Mouse (Mus musculus) megakaryocyte-erythroid progenitor cell, adult 5-6 weeks (primary cell): ENCODE measurements around the gene Nt5e. TPM values are rescaled to one million over a fixed set of nuclear protein-coding genes. Genes with fewer than 3 reads are reported as not detected.
"Not testable (repeated sequence)": the region's sequence is repeated elsewhere in the genome, so short reads cannot be mapped to it uniquely, and the experiment has no call there.

Experiments used
- ATAC-seq: replicated peaks from 2 replicates; pipeline ENCODE4 v1.8.0; 2016; ENCODE audit warnings: mild to moderate bottlenecking, inconsistent platforms; ENCODE audit not compliant: severe bottlenecking, poor library complexity, low FRiP score, low TSS enrichment
- total RNA-seq, 2 experiments: library from RNA; stranded (forward) in 1 of 2; stranded (reverse) in 1 of 2; fragments of 200-1000, 215-1000 nt in 1 of 2; fragments of >200 nt in 1 of 2; fragmentation: Nextera tagmentation in 1 of 2; gene quantifications; 2 replicates each; pipeline ENCODE4 v1.2.3; 2014 to 2017

The Nt5e gene
- total RNA-seq (2014; fragmentation: Nextera tagmentation) (0.83 and 1.5 TPM in 2 replicates), total RNA-seq (2017) (0.47 TPM in 1 of 2 replicates, not detected in the other)

DNA sequence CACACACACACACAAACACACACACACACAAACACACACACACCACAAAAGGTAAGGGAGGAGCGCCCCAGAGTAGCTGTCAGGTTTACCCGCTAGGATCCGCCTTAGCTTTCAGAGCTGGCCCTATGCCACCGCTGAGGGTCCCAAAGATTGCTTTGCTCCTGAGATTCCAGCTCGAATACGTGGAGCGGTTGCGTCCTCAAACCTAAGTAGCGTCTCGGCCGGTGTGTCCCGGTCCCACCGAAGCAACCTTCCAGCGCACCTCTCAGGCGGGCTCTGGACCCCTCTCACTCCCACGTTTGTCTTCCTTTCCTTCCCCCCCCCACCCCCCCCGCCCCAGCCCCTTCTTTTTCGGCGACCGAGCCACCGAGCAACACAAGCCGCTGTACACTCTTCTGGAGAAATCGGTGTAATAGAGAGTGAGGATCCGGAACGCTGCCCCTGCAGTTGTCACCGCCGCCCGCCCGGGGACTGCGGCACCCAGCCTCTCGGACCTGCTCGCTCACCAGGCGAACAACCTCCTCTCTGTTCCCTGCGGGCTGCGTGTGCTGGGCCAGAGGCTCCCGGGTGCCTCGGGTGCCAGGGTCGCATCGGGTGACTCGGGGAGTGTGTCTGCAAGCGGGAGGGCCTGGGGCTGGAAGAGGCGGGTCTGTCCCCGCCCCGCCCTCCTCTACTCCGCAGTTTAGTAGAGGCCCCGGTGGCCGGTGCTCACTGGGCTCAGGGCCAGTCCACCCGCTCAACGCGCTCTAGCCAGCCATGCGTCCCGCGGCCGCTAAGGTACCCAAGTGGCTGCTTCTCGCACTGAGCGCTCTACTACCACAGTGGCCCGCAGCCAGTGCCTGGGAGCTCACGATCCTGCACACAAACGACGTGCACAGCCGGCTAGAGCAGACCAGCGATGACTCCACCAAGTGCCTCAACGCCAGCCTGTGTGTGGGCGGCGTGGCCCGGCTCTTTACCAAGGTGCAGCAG, at the start of gene Nt5e:
Nt5e (plus strand) TSS at position 268 of the 972 bp plus-strand sequence.
- ATAC-seq: peak; percentile 84

DNA sequence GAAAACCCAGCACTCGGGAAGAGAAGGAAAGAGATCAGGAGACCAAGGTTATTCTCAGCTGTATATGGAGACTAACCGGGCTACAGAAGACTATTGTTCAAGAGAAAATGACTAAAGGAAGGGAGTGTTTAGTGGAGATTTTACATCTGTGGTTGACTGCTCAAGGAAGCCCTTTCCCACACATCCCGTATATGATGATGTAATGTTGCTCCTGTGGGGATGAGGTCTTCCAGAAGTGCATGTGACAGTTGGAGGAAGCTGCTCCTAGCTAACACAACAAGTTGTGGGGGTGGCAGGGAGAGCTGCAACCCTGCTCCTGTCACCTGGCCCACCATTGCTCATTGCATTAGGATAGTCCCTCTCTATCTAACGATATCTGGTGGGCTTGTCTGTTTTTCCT, 49.4 kb upstream of the Nt5e start:
- no peak for ATAC-seq

DNA sequence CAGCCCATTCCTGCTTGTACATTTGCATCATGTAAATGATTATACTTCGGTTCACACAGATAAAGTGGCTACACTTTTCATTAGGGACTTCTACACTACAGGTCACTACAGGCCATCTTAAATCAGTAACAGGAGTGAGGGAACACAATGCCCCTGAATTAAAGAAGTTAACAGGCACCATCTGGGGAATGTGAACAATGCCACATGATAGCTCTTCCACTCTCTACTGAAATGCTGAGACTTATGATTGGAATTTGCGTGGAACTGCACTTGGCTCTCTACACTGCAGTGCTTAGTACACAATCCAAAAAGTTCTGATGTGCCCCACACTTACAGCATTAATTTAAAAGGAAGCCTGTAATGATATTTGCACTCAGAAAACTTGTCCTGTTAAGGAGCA, 47.3 kb upstream of the Nt5e start:
- ATAC-seq: no peak

DNA sequence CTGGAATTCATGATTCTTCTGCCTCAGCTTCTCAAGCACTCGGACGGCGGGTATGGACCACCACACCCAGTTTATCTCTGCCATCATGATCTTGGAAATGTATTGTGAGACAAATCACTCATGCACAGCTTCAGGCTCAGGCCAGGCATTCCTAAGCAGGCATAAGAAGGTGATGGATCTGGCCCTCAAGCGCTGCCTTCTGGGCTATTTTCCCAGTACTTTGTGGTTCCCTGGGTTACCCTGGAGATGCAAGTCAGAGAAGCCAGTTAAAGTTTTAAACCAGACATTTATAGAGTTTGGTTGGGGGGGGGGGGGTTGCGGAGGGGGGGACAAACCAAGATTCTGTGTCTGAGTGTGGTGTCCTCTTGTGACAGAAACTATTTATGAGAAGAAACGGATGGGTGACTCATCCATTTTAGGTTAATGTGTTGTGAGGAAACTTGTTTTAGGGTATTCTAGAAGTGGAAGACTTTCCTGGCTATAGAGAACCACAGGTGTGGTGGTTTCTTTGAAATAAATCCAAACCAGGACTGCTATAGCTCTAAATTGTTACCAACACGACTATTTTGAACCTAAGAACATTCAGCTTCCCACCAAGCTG, 37.3 kb upstream of the Nt5e start:
- no peak for ATAC-seq

DNA sequence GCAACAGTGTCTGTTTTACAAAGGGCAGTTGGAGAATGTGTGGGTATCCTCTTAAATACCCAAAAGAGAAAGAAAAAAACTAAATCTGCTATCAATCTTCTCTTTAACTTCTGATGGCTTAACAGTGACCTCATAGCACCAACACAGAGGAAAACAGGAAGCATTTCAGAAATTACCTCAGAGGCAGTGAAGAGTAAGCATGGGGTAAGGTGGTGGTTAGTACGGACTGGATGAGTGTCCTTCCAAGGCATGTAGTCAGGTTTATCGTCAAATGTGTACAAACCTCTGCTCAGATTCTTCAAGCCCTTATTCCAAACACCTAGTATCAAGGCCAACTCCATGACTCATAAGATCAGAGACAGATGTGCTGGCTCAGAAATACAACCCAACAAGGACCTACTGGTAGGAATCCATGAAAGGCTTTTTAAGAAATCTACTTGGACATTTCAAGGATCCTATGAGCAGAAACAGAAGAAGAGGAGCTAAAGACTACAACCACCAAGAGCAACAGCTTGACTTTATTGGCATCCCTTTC, 34.1 kb upstream of the Nt5e start:
- ATAC-seq: no peak

DNA sequence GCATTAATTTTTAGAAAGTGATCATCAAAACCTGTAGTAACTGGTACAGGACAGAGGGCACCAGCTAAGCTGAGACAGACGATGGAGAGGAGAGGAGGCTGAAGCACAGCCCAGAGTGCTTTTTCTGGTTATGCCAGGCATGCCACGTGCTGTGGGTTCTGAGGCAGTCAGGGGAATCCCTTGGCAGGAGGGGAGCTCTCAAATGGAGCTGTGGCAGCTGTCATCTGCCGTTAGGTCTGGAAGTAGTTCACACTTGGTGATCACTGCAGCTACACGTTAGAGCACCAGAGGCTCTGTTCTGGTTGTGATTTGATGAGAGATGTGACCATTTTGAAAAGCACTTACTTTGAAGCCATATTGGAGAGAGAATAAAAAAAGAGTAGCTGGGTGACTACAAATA, 31.2 kb upstream of the Nt5e start:
- no peak for ATAC-seq

DNA sequence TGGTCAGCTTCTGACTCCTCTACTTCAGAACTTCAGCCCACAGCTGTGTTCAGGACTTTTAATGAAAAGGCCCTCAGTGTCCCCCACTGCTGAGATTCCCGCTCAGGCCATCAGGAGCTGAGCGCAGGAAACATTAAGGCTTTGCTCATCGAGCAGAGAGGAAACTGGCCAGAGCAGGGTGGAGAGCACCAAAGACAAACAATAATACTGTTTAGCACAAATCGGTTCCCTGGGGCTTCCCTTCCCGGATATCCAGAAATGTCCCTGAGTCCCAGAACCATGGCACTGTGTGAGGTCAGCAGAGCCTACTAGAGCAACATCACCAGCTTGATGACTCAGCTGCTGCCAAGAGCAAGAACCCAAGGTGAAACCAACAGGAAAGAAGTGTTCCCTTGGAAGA, 30.7 kb upstream of the Nt5e start:
- no peak for ATAC-seq

DNA sequence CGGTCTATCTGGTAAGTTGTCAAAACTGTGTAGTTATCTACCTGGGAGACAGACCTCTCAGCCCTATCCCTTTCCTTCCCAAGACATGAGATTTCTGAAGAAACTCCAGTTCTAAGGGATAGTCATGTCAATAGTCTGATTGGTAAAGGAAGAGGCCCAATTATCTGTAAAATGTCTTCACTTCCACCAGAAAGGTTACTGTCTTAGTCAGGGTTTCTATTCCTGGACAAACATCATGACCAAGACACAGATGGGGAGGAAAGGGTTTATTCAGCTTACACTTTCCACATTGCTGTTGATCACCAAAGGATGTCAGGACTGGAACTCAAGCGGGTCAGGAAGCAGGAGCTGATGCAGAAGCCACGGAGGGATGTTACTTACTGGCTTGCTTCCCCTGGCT, 29.8 kb upstream of the Nt5e start:
- ATAC-seq: not testable (repeated sequence)

DNA sequence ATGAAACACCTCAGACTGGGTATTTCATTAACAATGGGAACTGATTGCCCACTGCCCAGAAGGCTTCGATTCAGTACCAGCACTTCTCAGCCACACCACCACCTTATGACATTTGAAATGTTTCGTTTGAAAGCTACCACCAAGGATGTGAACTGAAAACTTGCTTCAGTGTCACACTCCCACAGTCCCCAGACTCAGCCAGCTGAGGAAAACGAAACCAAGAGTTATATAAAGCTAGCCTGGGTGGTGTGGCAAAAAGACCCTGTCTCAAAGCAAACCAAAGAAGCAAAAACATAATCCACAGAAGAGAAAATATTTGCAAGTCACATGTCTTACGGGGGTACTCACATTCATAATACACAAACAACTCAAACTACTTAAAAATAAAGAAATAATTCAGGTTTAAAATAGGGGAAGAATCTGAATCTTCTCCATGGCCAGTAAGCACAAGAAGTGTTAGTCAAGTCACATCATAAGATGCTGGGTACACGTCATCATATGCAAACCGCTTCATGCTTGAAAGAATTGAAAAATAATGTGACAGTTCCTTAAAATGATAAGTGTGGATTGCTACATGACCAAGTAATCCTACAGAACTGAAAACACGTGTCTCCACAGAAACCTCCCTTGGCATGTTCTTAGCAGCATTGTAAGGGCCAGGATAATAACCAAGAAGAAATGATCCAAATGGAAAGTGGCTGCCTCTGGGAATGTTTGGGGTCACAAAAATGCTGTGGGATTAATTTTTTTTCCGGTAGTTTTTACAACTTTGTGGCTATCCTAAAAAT, 28.9 kb upstream of the Nt5e start:
- no peak for ATAC-seq

DNA sequence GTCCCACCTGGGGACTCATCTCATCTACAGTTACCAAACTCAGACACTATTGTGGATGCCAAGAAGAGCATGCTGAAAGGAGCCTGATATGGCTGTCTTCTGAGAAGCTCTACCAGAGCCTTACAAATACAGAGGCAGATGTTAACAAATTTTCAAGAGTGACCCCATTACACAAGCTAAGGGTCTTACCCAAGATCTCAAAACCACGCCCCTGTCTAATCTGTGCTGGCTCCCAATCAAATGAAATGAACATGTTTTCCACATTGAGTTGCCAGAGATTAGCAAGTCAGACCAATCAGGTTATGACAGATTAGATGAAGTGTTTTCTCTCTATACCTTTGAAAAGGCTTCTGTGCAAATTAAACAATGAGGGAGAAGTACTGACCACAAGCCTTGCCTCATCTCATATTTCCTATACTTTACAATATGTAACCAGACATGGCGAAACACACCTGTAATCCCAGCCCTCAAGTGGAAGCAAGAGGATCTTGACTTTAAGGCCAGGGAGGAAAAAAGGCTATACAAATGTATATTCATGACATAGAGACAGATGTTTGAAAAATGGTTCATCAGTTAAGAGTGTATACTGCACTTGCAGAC, 19.9 kb upstream of the Nt5e start:
- ATAC-seq: no peak

DNA sequence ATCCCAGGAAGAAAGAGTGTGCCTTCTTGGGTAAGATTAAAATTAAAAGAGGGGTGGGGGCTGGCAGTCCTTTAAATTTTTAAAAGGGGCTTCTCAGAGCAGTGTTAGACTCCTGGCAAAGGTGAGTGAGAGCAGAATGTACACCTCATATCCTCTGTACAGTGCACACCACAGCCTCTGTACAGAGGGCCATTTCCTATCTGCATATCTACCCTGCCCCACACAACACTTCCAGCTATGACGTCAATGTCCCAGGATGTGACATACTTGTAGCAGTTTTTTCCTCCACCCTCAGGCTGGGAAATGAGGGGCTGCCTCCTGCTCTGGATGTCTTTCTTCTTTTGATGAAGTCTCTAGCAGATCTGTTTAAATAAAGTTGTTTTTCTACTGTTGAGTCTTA, 17.9 kb upstream of the Nt5e start:
- ATAC-seq: no peak

DNA sequence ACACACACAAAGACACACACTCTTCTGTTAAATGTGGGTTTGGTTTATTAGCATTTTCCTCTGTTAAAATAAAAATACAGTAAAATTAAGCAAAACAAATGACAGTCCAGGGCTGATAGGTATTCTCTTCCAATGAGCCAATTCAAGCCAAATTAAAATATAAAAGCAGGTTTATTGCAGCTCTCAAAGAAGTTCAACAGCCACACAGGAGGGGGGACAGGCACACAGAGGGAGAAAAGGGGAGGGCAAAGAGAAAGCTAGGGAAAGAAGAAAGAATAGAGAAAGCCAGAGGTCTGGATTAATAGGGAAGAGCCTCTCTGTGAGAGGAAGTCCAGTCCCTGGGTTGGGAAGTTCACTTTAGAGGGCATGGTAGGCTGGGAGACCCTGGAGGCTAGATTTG, 7.8 kb upstream of the Nt5e start:
- ATAC-seq: no peak

DNA sequence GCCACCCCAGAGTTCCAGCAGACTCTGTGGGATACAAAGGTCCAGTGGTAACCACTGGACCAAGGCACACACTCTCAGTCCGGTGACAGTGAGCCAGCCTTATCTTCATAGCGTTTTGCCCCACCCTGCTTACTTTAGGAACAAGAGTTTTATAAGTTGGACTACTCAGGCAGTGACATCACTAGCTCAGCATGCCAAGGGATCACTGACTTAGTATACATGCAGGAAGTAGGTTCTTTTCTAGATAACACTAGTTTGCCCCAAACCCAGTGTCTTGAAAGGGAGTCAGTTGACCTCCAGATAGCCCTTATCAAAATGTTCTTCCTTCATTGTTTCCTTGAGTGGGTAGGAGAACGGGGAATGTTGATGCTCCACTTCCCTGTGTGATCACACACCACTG, 2.4 kb upstream of the Nt5e start:
- no peak for ATAC-seq

DNA sequence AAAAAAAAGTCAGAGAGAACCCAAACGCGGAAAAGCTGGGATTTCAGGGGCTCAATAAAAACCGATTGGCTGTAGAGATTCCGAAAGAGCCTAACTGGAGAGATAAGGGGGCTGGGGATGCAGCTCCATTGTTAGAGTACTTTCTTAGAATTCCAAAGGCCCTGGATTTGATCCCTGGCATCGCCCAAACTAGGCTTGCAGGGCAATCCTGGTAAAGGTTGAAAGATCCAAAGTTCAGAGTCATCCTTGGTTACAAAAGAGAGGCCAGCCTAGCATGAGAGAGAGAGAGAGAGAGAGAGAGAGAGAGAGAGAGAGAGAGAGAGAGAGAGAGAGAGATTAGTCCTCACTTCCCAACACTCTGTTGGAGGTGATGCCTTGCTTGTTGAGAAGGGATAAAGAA, 1.7 kb downstream of the Nt5e start:
- ATAC-seq: no peak

DNA sequence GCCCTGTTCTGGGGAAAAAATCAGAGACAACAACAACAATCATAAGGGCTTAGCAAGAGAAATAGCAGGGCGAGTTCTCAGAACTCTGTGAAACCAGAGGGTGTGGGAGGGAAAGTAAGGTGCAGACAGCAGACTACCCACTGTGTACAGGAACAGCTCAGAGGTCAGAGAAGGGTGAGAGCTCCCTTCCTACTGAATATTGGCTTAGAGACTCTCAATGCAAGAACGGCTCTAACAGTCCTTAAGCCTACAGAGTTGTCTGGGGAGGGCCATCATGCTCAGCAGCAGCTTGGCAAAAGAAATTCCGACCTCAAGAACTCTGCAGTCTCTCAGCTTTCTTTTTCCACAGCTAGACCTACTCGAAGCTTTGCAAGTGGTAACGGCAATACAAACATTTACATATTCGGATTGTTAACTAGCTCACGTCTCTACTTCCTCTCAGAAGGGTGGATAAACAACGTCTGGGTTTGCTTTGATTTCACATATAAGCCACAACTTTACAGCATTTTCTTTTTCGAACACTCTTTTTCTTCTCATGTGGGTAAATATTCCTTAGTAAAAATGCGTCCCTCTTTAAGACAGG, 2.3 kb downstream of the Nt5e start:
- no peak for ATAC-seq

DNA sequence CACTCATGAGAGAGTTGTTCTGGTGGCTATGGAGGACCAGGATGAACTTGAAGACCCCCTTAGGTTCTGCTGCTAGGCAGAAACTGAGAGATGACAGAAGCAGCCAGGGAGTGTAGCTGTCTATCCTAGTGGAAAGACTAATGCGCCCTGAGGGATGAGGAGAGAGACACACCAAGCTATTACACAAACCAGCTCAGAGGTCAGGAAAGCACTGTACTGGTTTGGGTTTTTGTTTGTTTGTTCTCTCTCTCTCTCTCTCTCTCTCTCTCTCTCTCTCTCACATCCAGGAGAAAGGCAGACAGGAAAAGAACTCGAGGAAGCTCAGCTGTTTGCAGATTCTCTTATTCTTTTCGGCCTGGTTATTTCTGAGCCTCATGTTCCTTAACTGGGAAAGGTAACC, 3.3 kb downstream of the Nt5e start:
- no peak for ATAC-seq

DNA sequence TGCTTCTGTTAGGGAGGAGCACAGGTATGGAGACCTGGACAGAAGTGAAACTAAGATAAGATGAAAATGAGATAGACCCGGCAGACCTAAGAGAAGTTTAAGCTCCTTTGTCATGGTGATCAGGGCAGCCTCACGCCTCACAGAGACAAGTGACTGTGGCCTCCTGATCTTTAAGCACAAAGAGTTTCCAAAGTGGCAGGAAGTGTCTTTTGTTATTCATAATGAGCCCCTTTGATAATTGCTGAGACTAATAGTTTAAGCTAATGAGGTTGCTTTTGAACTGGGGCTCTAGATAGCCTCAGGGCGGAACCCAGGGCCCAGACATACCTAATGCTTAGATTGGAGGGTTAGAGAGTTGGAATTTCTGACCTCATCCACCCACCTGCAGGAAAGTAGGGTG, 5.5 kb downstream of the Nt5e start:
- no peak for ATAC-seq

DNA sequence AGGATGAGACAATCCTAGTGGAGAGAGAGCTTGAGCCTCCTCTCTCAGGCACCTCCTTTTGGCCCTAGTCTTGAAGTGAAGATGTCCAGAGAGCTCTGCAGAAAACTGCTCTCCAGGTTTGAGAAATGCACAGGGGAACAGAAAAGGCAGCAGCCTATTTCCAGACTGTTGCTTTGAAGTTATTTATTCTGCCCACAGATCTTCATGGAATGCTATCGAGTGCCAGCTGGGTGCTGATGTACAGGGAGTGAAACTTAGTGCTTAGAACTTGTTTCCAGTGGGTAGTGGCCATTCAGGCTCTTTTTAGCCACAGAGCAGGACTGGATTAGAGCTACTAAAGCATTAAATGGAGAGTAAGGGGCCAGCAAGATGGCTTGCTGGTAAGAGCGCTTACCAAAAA, 8.8 kb downstream of the Nt5e start:
- ATAC-seq: no peak

DNA sequence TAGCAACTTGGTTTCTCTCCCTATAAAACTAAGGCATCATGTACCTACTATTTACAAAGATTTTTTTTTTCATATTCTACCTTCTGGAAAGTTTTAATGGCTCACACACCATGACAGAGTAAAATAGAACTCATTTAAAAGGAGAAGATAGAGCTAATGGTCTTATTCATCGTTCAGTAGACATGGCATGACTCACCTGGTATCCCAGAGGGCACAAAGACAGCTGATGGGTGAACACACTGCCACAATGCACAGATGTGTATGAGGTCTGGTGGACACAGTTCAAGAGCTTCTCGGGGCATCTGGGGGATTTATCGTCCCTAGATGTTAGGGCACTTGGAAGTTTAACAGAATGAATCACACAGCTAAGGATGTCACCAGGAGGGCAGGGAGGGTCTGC, 13.8 kb downstream of the Nt5e start:
- no peak for ATAC-seq
